Mouse (Mus musculus): ENCODE measurements around the gene Gm4303. TPM values are rescaled to one million over a fixed set of nuclear protein-coding genes. Genes with fewer than 3 reads are reported as not detected.
"Not testable (repeated sequence)": the region's sequence is repeated elsewhere in the genome, so short reads cannot be mapped to it uniquely, and the experiment has no call there.

Gene Gm4303
- not detected in 2 replicates for polyA plus RNA-seq (2015; fragmentation: Nextera tagmentation; extraction: Ambion mirVana)

- H3K9ac ChIP-seq (ENCODE audit: low read length); H3K4me2 ChIP-seq (replicated peaks; ENCODE audit: low read depth); H3K4me1 ChIP-seq (replicated peaks; ENCODE audit: control insufficient read depth, insufficient read depth); H3K27me3 ChIP-seq (ENCODE audit: control insufficient read depth, insufficient read depth, low read length); H3K4me3 ChIP-seq (ENCODE audit: low read depth, low read length); DNase-seq (ENCODE audit: low spot score); H3K27ac ChIP-seq (replicated peaks); H3K36me3 ChIP-seq (ENCODE audit: control insufficient read depth, insufficient read depth, low read length); ATAC-seq (ENCODE audit: low FRiP score, low TSS enrichment); H3K9me3 ChIP-seq (ENCODE audit: control insufficient read depth, low read length): not testable (repeated sequence)
- no CpG with 5 or more reads among the region's 3 CpGs for WGBS
These were observed at the start of gene Gm4303 for GRCm38 (mm10) chr10:100345672-100346071. Gene Gm4303 (plus strand): TSS chr10:100345972.

- TF ChIP-seq CTCF (IDR thresholded peaks at IDR 0.05; ENCODE audit: low read depth) (no peak), EP300 (optimal IDR thresholded peaks at IDR 0.05) (no peak)
- Histone ChIP-seq H3K36me3 (ENCODE audit: control insufficient read depth, insufficient read depth, low read length) (no peaks in the 10 kb centered on the region), H3K9ac (ENCODE audit: low read length) (no peak overlapping the region), H3K4me2 (replicated peaks; ENCODE audit: low read depth) (no peak overlapping the region), H3K27me3 (ENCODE audit: control insufficient read depth, insufficient read depth, low read length) (no peaks in the 10 kb centered on the region), H3K4me3 (ENCODE audit: low read depth, low read length) (no peak overlapping the region), H3K4me1 (replicated peaks; ENCODE audit: control insufficient read depth, insufficient read depth) (no peaks in the 10 kb centered on the region), H3K27ac (replicated peaks) (no peak overlapping the region), H3K9me3 (ENCODE audit: control insufficient read depth, low read length) (no peaks in the 10 kb centered on the region)
- no peak for DNase-seq (ENCODE audit: low spot score)
- ATAC-seq (ENCODE audit: low FRiP score, low TSS enrichment), result no peak
- WGBS, result 79% methylated on average over 2 of the region's 2 CpGs
These were observed 49.7 kb upstream of the Gm4303 start for GRCm38 (mm10) chr10:100296105-100296504.

GRCm38 (mm10) chr10:100300106-100300505 lies 45.7 kb upstream of the Gm4303 start:
- not testable (repeated sequence) for H3K36me3 ChIP-seq (ENCODE audit: control insufficient read depth, insufficient read depth, low read length); DNase-seq (ENCODE audit: low spot score); H3K9ac ChIP-seq (ENCODE audit: low read length); H3K4me1 ChIP-seq (replicated peaks; ENCODE audit: control insufficient read depth, insufficient read depth); H3K4me2 ChIP-seq (replicated peaks; ENCODE audit: low read depth); H3K4me3 ChIP-seq (ENCODE audit: low read depth, low read length); H3K27ac ChIP-seq (replicated peaks); ATAC-seq (ENCODE audit: low FRiP score, low TSS enrichment); H3K27me3 ChIP-seq (ENCODE audit: control insufficient read depth, insufficient read depth, low read length); H3K9me3 ChIP-seq (ENCODE audit: control insufficient read depth, low read length)

GRCm38 (mm10) chr10:100335376-100335775 lies 10.4 kb upstream of the Gm4303 start, which contains the start of gene Gm4301:
Gene Gm4301 (plus strand): TSS chr10:100335676.
- not testable (repeated sequence) for H3K27me3 ChIP-seq (ENCODE audit: control insufficient read depth, insufficient read depth, low read length); H3K4me1 ChIP-seq (replicated peaks; ENCODE audit: control insufficient read depth, insufficient read depth); H3K9ac ChIP-seq (ENCODE audit: low read length); H3K4me2 ChIP-seq (replicated peaks; ENCODE audit: low read depth); H3K36me3 ChIP-seq (ENCODE audit: control insufficient read depth, insufficient read depth, low read length); DNase-seq (ENCODE audit: low spot score); H3K9me3 ChIP-seq (ENCODE audit: control insufficient read depth, low read length); H3K27ac ChIP-seq (replicated peaks); H3K4me3 ChIP-seq (ENCODE audit: low read depth, low read length); ATAC-seq (ENCODE audit: low FRiP score, low TSS enrichment)
- no CpG with 5 or more reads among the region's 2 CpGs for WGBS

DNA sequence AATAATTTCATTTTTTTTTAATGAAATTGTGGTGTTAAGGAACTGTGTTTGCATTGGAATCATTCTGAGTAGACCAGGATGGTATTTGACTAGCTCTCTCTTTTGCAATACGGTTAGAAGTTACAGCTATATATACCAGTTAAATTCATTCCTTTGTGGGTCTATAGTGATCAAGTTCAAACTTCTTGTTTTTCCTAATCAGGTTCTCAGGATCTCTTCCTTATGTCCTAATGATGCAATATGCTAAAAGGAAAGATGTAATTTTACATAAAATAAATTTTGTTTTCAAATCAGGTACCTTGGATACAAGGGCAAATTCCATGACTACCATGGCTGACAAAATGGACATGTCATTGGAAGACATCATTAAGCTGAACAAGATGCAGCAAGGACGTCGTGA lies 5.2 kb upstream of the Gm4303 start, which contains the start of gene Gm4302:
Gm4302 (plus strand) TSS at position 301 of the 400 bp plus-strand sequence.
- not testable (repeated sequence) for ATAC-seq (ENCODE audit: low FRiP score, low TSS enrichment); H3K4me1 ChIP-seq (replicated peaks; ENCODE audit: control insufficient read depth, insufficient read depth); H3K36me3 ChIP-seq (ENCODE audit: control insufficient read depth, insufficient read depth, low read length); DNase-seq (ENCODE audit: low spot score); H3K9me3 ChIP-seq (ENCODE audit: control insufficient read depth, low read length); H3K4me2 ChIP-seq (replicated peaks; ENCODE audit: low read depth); H3K27me3 ChIP-seq (ENCODE audit: control insufficient read depth, insufficient read depth, low read length); H3K27ac ChIP-seq (replicated peaks); H3K9ac ChIP-seq (ENCODE audit: low read length); H3K4me3 ChIP-seq (ENCODE audit: low read depth, low read length)
- no CpG with 5 or more reads among the region's 3 CpGs for WGBS

- not testable (repeated sequence) for H3K27ac ChIP-seq (replicated peaks); H3K27me3 ChIP-seq (ENCODE audit: control insufficient read depth, insufficient read depth, low read length); ATAC-seq (ENCODE audit: low FRiP score, low TSS enrichment); H3K9ac ChIP-seq (ENCODE audit: low read length); H3K9me3 ChIP-seq (ENCODE audit: control insufficient read depth, low read length); H3K4me2 ChIP-seq (replicated peaks; ENCODE audit: low read depth); H3K4me1 ChIP-seq (replicated peaks; ENCODE audit: control insufficient read depth, insufficient read depth); H3K36me3 ChIP-seq (ENCODE audit: control insufficient read depth, insufficient read depth, low read length); DNase-seq (ENCODE audit: low spot score); H3K4me3 ChIP-seq (ENCODE audit: low read depth, low read length)
- no CpG with 5 or more reads among the region's 3 CpGs for WGBS
These were observed 5.0 kb downstream of the Gm4303 start, which contains the start of gene Gm4305 for GRCm38 (mm10) chr10:100350793-100351192. Gene Gm4305 (plus strand): TSS chr10:100351093.

GRCm38 (mm10) chr10:100356841-100357240 lies 11.1 kb downstream of the Gm4303 start:
- DNase-seq (ENCODE audit: low spot score); H3K27ac ChIP-seq (replicated peaks); H3K4me3 ChIP-seq (ENCODE audit: low read depth, low read length); H3K4me1 ChIP-seq (replicated peaks; ENCODE audit: control insufficient read depth, insufficient read depth); H3K27me3 ChIP-seq (ENCODE audit: control insufficient read depth, insufficient read depth, low read length); H3K9ac ChIP-seq (ENCODE audit: low read length); H3K9me3 ChIP-seq (ENCODE audit: control insufficient read depth, low read length); ATAC-seq (ENCODE audit: low FRiP score, low TSS enrichment); H3K4me2 ChIP-seq (replicated peaks; ENCODE audit: low read depth); H3K36me3 ChIP-seq (ENCODE audit: control insufficient read depth, insufficient read depth, low read length): not testable (repeated sequence)
- 40% methylated on average over 2 of the region's 2 CpGs for WGBS

DNA sequence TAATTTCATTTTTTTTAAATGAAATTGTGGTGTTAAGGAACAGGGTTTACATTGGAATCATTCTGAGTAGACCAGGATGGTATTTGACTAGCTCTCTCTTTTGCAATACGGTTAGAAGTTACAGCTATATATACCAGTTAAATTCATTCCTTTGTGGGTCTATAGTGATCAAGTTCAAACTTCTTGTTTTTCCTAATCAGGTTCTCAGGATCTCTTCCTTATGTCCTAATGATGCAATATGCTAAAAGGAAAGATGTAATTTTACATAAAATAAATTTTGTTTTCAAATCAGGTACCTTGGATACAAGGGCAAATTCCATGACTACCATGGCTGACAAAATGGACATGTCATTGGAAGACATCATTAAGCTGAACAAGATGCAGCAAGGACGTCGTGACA lies 15.3 kb downstream of the Gm4303 start, which contains the start of gene Gm4307:
Gm4307 (plus strand) TSS at position 301 of the 400 bp plus-strand sequence.
- WGBS, result no CpG with 5 or more reads among the region's 3 CpGs
- not testable (repeated sequence) for ATAC-seq (ENCODE audit: low FRiP score, low TSS enrichment); DNase-seq (ENCODE audit: low spot score); H3K4me3 ChIP-seq (ENCODE audit: low read depth, low read length); H3K27me3 ChIP-seq (ENCODE audit: control insufficient read depth, insufficient read depth, low read length); H3K4me2 ChIP-seq (replicated peaks; ENCODE audit: low read depth); H3K9me3 ChIP-seq (ENCODE audit: control insufficient read depth, low read length); H3K9ac ChIP-seq (ENCODE audit: low read length); H3K27ac ChIP-seq (replicated peaks); H3K4me1 ChIP-seq (replicated peaks; ENCODE audit: control insufficient read depth, insufficient read depth); H3K36me3 ChIP-seq (ENCODE audit: control insufficient read depth, insufficient read depth, low read length)

GRCm38 (mm10) chr10:100382460-100382859 lies 36.7 kb downstream of the Gm4303 start, which contains the start of gene Gm4312:
Gene Gm4312 (minus strand): TSS chr10:100382560.
- H3K27me3 ChIP-seq (ENCODE audit: control insufficient read depth, insufficient read depth, low read length); H3K27ac ChIP-seq (replicated peaks); H3K4me1 ChIP-seq (replicated peaks; ENCODE audit: control insufficient read depth, insufficient read depth); DNase-seq (ENCODE audit: low spot score); H3K4me3 ChIP-seq (ENCODE audit: low read depth, low read length); H3K4me2 ChIP-seq (replicated peaks; ENCODE audit: low read depth); ATAC-seq (ENCODE audit: low FRiP score, low TSS enrichment); H3K9ac ChIP-seq (ENCODE audit: low read length); H3K36me3 ChIP-seq (ENCODE audit: control insufficient read depth, insufficient read depth, low read length); H3K9me3 ChIP-seq (ENCODE audit: control insufficient read depth, low read length): not testable (repeated sequence)
- no CpG with 5 or more reads among the region's 2 CpGs for WGBS
